In genomic region chr12:11436497-11437265, GRCm38 (mm10) we compare ENCODE assay signal across 8 mouse cellular contexts. TPM values are rescaled to one million over a fixed set of nuclear protein-coding genes. Genes with fewer than 3 reads are reported as not detected.
DNase-seq lines count a peak whose midpoint lies in the region; ATAC-seq and TF ChIP-seq lines count a peak whose summit lies in the region.

Gene Vsnl1 (minus strand): TSS chr12:11436613.

- WGBS in embryonic facial prominence, embryonic 15.5 days = 4% methylated on average over 34 of the region's 34 CpGs
- 3% methylated on average over 34 of the region's 34 CpGs for WGBS in heart, embryonic 11.5 days (ENCODE audit: insufficient replicate concordance)
- 3% methylated on average over 34 of the region's 34 CpGs for WGBS in kidney, embryonic 16.5 days
- WGBS in limb, embryonic 14.5 days = 4% methylated on average over 34 of the region's 34 CpGs

- H3K4me1 ChIP-seq in bone marrow macrophage, adult 2 months (ENCODE audit: control insufficient read depth, insufficient read depth, low read length) = no peaks in the 10 kb centered on the region
- H3K4me1 ChIP-seq in embryonic facial prominence, embryonic 15.5 days = peaks cover 17% of the 10 kb centered on the region
- H3K4me1 ChIP-seq in heart, embryonic 11.5 days (ENCODE audit: control insufficient read depth, insufficient read depth, low read length) = 0 out of 2 replicates have a peak, but pooled peaks cover 2% of the 10 kb centered on the region
- H3K4me1 ChIP-seq in kidney, embryonic 16.5 days (ENCODE audit: insufficient read depth, low read length) = peaks cover 18% of the 10 kb centered on the region
- peaks cover 9% of the 10 kb centered on the region for H3K4me1 ChIP-seq in limb, embryonic 14.5 days (ENCODE audit: control insufficient read depth, insufficient read depth, low read length)

- ATAC-seq in embryonic facial prominence, embryonic 15.5 days (ENCODE audit: insufficient number of reproducible peaks, low FRiP score, low TSS enrichment, low read depth) = peak; percentile 91
- peak; percentile 71; the same call in 1 of the 2 replicates for ATAC-seq in heart, embryonic 11.5 days (replicated peaks; ENCODE audit: insufficient number of reproducible peaks, low FRiP score, low TSS enrichment)
- ATAC-seq in kidney, embryonic 16.5 days (ENCODE audit: low FRiP score, low TSS enrichment) = peak; percentile 96
- ATAC-seq in limb, embryonic 14.5 days (ENCODE audit: low FRiP score, low read depth) = peak; percentile 93

- no peak for TF ChIP-seq CTCF in bone marrow macrophage, adult 2 months (IDR thresholded peaks at IDR 0.05; ENCODE audit: low read depth, low read length)

- H3K27ac ChIP-seq in bone marrow macrophage, adult 2 months (ENCODE audit: insufficient read depth, low read depth, low read length) = no peak within 1 kb of the TSS
- 0 out of 2 replicates have a peak within 1 kb of the TSS, but pooled peaks have one; percentile 23 for H3K27ac ChIP-seq in embryonic facial prominence, embryonic 15.5 days (replicated peaks)
- no peak within 1 kb of the TSS for H3K27ac ChIP-seq in heart, embryonic 11.5 days (ENCODE audit: low read depth, low read length)
- H3K27ac ChIP-seq in kidney, embryonic 16.5 days (ENCODE audit: low read length) = no peak within 1 kb of the TSS
- no peak within 1 kb of the TSS for H3K27ac ChIP-seq in limb, embryonic 14.5 days (replicated peaks; ENCODE audit: low read depth, low read length)

- H3K4me2 ChIP-seq in embryonic facial prominence, embryonic 15.5 days (replicated peaks) = peak within 1 kb of the TSS; percentile 78
- peak within 1 kb of the TSS; percentile 73 for H3K4me2 ChIP-seq in heart, embryonic 11.5 days
- peak within 1 kb of the TSS; percentile 74 for H3K4me2 ChIP-seq in kidney, embryonic 16.5 days (replicated peaks; ENCODE audit: low read depth, low read length)
- H3K4me2 ChIP-seq in limb, embryonic 14.5 days (replicated peaks; ENCODE audit: low read depth, low read length, severe bottlenecking) = peak within 1 kb of the TSS; percentile 69

- no peaks in the 10 kb centered on the region for H3K36me3 ChIP-seq in embryonic facial prominence, embryonic 15.5 days
- no peaks in the 10 kb centered on the region for H3K36me3 ChIP-seq in heart, embryonic 11.5 days (ENCODE audit: control insufficient read depth, insufficient read depth, low read length)
- no peaks in the 10 kb centered on the region for H3K36me3 ChIP-seq in kidney, embryonic 16.5 days (ENCODE audit: insufficient read depth, low read length)
- H3K36me3 ChIP-seq in limb, embryonic 14.5 days (ENCODE audit: control insufficient read depth, insufficient read depth, low read length) = no peaks in the 10 kb centered on the region

- DNase-seq in limb, embryonic 14.5 days (ENCODE audit: low spot score) = peak; percentile 87
- DNase-seq in neural tube, embryonic 10.5 days (ENCODE audit: extremely low spot score, low spot score) = peak; percentile 85
- DNase-seq in testis, postnatal 14 days (ENCODE audit: low spot score) = peak; percentile 78
- DNase-seq in thymus, postnatal 14 days = no peak

- TF ChIP-seq POLR2A in bone marrow macrophage, adult 2 months (IDR thresholded peaks at IDR 0.05; ENCODE audit: borderline replicate concordance, low read depth, low read length) = no peak
- 0 out of 2 replicates have a peak, but pooled peaks have one; percentile 28 for TF ChIP-seq POLR2A in limb, embryonic 14.5 days (IDR thresholded peaks at IDR 0.05; ENCODE audit: borderline replicate concordance, extremely low read depth, insufficient read depth, insufficient read length)

- peaks cover 14% of the 10 kb centered on the region for H3K27me3 ChIP-seq in embryonic facial prominence, embryonic 15.5 days
- peaks cover 8% of the 10 kb centered on the region for H3K27me3 ChIP-seq in heart, embryonic 11.5 days (ENCODE audit: control insufficient read depth, insufficient read depth, low read length)
- H3K27me3 ChIP-seq in kidney, embryonic 16.5 days (ENCODE audit: insufficient read depth, low read length) = peaks cover 27% of the 10 kb centered on the region
- 0 out of 2 replicates have a peak, but pooled peaks cover 21% of the 10 kb centered on the region for H3K27me3 ChIP-seq in limb, embryonic 14.5 days (ENCODE audit: control insufficient read depth, insufficient read depth, low read length)

- H3K9ac ChIP-seq in embryonic facial prominence, embryonic 15.5 days = peak within 1 kb of the TSS; percentile 26; the same call in 1 of the 2 replicates
- H3K9ac ChIP-seq in heart, embryonic 11.5 days (ENCODE audit: low read depth, low read length) = 0 out of 2 replicates have a peak within 1 kb of the TSS, but pooled peaks have one; percentile 48
- H3K9ac ChIP-seq in kidney, embryonic 16.5 days (replicated peaks; ENCODE audit: low read length) = peak within 1 kb of the TSS; percentile 37
- peak within 1 kb of the TSS; percentile 48 for H3K9ac ChIP-seq in limb, embryonic 14.5 days (ENCODE audit: low read depth, low read length, severe bottlenecking)

- no peaks in the 10 kb centered on the region for H3K9me3 ChIP-seq in embryonic facial prominence, embryonic 15.5 days (replicated peaks)
- no peaks in the 10 kb centered on the region for H3K9me3 ChIP-seq in heart, embryonic 11.5 days (replicated peaks; ENCODE audit: control insufficient read depth, low read length)
- no peaks in the 10 kb centered on the region for H3K9me3 ChIP-seq in kidney, embryonic 16.5 days (ENCODE audit: low read length)
- no peaks in the 10 kb centered on the region for H3K9me3 ChIP-seq in limb, embryonic 14.5 days (ENCODE audit: control insufficient read depth, low read length)

- peak within 1 kb of the TSS; percentile 27 for H3K4me3 ChIP-seq in bone marrow macrophage, adult 2 months (ENCODE audit: insufficient read depth, low read length)
- peak within 1 kb of the TSS; percentile 46 for H3K4me3 ChIP-seq in embryonic facial prominence, embryonic 15.5 days (replicated peaks)
- peak within 1 kb of the TSS; percentile 52 for H3K4me3 ChIP-seq in heart, embryonic 11.5 days (ENCODE audit: low read depth, low read length)
- peak within 1 kb of the TSS; percentile 48 for H3K4me3 ChIP-seq in kidney, embryonic 16.5 days (ENCODE audit: low read length)
- peak within 1 kb of the TSS; percentile 44 for H3K4me3 ChIP-seq in limb, embryonic 14.5 days (replicated peaks; ENCODE audit: low read length)

RNA-seq across cellular contexts. Expression of gene Vsnl1, which starts in this region (rescaled TPM):
- polyA plus RNA-seq in bone marrow macrophage, adult 2 months (2012; ENCODE audit: insufficient read depth, insufficient read length, missing spikeins) = not detected in 2 replicates
- polyA plus RNA-seq in embryonic facial prominence, embryonic 15.5 days (2015; fragmentation: Nextera tagmentation; extraction: Ambion mirVana) = 3.9 TPM in 2 replicates
- 31.2 and 36.1 TPM in 2 replicates for polyA plus RNA-seq in heart, embryonic 11.5 days (2014; fragmentation: Nextera tagmentation; extraction: Ambion mirVana)
- 0.41 TPM in 2 replicates for polyA plus RNA-seq in kidney, embryonic 16.5 days (2015; fragmentation: Nextera tagmentation; extraction: Ambion mirVana)
- polyA plus RNA-seq in limb, embryonic 14.5 days (2012; rRNA removed) = 1.4 and 1.6 TPM in 2 replicates
- 1.8 TPM in 2 replicates for polyA plus RNA-seq in limb, embryonic 14.5 days (2014; fragmentation: Nextera tagmentation; extraction: Ambion mirVana)

Comparison
In these comparisons a context has a peak if more than half of its experiments do, and no peak if none do; other contexts are left out.
1. Peak in ATAC-seq, H3K4me3 ChIP-seq, H3K9ac ChIP-seq and H3K4me2 ChIP-seq in kidney, embryonic 16.5 days; RNA of the gene not detected or under 1 TPM.